Mouse (Mus musculus) gastrocnemius, postnatal 36 days (tissue): Measurements from ENCODE around the gene Etnk2. TPM values are rescaled to one million over a fixed set of nuclear protein-coding genes. Genes with fewer than 3 reads are reported as not detected.

Experiments
- DNase-seq, 2 experiments: peaks; one replicate each; pipeline ENCODE4 v3.0.0; 2022
- intact Hi-C: fragments of 180-260 bp; cut with DNase I; formaldehyde crosslinking; loops from one replicate; pipeline ENCODE4 v1.15.1; 2025
- total RNA-seq, 2 experiments: library from RNA; stranded (reverse); gene quantifications; 2 replicates each; pipeline ENCODE4 v1.2.3; 2021

Etnk2 gene
- total RNA-seq, 2 experiments from 2014 or later, result 0.18 TPM; not detected in 1

DNA sequence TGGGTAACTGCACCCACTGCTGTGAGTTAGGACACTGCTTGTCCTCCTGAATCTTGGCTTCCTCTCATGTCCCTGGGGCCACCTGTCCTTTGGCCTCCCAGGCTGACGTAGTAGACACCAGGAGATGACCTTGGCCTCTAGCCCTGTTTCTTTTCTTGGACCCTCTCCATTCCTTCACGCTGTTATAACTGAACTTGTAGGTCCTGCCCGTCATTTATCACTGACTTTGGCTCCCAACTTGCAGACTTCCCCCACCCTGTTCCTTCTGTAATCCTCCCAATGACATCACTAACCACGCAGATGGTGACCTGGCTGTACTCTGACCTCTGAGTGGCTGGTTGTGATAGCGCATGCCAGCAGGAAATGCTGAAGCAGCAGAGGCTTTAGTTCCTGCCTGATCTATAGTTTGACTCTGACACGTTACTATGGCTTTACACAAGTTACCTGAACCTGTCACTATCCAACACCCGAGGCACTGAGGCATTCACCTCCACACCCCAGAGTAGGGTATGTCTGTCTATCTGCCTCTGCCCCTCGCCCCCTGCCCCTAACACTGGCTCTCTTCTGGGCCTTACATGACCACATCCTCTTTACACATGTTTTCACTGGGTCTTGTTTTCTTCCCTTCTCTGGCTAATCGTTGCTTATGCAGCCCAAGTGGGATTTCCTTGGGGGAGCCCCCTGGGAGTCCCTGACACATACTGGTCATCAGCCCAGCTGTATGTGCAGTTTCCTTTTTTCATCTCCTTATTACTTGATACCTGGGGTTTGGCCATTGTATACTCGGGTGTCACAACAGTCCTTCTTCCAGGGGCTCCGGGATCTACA, 15.5 kb upstream of the Etnk2 start:
- intact Hi-C loops, result no loop called here
- no peak for DNase-seq

DNA sequence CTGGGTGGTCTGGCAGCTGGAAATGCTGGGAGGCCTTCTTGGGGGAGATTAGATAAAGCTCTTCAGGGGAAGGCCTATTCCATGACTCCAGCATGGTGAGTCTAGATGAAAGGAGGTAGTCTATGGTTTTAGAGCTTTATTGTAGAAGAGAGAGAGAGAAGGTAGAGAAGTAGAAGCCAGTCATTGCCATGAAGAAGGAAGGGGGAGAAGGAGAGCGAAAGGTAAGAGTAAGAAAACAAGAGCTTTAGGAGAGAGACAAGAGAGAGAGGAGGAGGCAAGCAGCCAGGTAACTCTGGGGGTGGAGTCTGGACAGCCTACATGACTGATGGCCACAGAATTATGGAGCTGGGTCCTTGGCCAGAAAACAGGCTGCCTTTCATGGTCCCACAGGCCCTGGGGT, 13.2 kb upstream of the Etnk2 start, which contains the start of gene Ren1:
TSS of gene Ren1 (plus strand) at position 301 of the 400 bp plus-strand sequence.
- intact Hi-C loops, result no loop called here
- no peak for DNase-seq

DNA sequence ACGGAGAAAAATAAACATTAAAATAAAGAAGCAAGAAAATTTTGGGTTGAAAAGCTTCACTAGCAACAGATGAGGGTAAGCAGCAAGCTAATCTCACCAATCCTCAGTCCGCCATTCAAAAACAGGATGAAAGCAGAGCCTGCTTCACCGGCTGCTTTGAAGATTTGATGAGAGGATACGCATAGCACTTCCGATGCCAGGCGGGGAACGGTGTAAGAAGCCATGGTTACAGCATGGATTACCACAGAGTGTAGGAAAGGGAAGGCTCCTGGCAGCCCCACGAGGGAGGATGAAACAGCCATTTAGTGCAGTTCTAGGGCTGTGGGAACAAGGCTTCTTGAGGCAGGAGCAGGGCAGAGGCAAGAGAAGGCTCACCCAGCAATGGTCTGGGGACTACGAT, 11.6 kb upstream of the Etnk2 start:
- DNase-seq, result no peak

DNA sequence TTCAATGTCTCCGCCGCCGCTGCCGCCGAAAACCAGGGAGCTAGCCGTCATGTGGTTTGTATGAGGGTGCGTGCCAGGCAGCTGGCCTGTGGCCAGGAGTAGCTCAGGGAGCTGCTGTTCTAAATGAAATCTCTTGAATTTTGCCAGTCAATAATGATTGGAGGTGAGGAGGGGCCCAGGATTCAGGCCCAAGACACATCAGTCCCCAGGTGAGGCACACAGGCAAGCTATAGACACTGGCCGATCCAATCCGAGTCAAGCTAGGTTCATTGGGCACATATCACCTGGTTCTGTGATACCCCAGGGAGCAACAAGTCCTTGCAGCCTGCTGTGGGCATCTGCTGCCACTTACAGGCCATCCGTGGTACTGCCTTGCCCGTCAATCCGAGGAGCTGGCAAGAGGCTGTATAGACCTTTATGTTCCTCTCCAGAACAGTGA, 10.0 kb upstream of the Etnk2 start:
- peak; percentile 42 to 47 for DNase-seq
- intact Hi-C loops, result loop anchor here (2.0 kb wide), 2 partner anchors 39 to 177 kb away; no protein-coding TSS in a partner anchor

More for the DNA sequence above, 11.6 kb upstream of the Etnk2 start:
- intact Hi-C loops, result loop anchor here (2.0 kb wide), 2 partner anchors 37 to 175 kb away; no protein-coding TSS in a partner anchor

DNA sequence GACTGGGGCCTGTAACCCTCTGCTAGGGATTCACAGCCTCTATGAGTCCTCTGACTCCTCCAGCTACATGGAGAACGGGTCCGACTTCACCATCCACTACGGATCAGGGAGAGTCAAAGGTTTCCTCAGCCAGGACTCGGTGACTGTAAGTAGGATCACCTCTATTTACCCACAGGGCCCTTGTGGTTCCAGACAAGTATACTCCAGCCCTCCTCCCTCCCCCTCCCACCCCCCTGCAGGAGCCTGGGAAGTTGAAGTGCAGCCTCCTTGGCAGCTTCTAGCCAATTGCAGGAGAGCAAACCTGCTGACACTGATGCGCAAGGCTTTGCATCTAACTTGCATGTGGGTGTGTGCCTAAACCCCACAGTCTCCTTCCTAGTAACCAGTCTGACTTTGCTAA, 7.9 kb upstream of the Etnk2 start:
- intact Hi-C loops, result no loop called here
- no peak for DNase-seq

DNA sequence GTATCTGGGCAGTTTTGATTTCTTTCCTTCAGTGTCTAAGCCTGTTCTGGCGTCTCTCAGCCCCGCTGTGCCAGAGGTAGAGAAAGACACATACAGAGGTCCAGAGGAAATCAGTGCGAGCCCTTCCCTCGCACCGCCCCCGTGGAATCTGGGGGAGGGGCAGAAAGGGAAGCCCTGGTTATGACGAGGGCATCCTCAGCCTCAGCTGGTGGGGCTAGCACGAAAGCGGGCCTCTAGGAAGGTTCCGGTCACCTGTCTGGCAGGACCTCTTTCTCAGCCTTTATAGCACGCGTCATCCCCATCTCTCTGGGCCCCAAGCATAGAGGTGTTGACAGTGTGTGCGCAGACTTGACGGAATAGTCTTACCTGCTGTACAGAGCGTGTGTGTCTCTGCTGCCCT, 7.5 kb upstream of the Etnk2 start:
- intact Hi-C loops, result no loop called here
- DNase-seq, result no peak

DNA sequence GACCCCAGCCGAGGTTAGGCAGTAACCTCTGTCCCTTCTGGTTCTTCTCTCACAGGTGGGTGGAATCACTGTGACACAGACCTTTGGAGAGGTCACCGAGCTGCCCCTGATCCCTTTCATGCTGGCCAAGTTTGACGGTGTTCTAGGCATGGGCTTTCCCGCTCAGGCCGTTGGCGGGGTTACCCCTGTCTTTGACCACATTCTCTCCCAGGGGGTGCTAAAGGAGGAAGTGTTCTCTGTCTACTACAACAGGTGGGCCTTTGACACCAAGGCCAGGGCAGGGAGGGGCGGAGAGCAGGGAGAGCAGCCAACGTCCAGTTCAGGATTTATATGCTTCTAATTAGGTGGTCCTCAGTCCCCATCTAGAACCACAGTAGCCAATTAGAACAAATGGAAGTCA, 7.0 kb upstream of the Etnk2 start:
- no peak for DNase-seq

DNA sequence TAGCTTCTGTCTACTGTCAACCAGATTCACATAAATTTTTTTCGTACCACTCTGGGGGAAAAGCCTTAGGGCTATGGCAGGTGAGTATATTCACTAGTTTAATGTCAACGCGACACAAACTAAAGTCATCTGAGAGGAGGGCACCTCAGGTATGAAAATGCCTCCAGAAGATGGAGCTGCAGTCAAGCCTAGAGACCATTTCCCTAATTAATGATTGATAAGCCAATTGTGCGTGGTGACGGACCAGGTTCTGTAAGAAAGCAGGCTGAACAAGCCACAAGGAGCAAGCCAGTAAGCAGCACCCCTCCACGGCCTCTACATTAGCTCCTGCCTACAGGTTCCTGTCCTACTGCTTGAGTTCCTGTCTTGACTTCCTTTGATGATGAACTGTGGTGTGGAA, 2.4 kb upstream of the Etnk2 start:
- DNase-seq, result no peak
- intact Hi-C loops, result no loop called here

More for the DNA sequence above, 7.0 kb upstream of the Etnk2 start:
- intact Hi-C loops, result no loop called here

DNA sequence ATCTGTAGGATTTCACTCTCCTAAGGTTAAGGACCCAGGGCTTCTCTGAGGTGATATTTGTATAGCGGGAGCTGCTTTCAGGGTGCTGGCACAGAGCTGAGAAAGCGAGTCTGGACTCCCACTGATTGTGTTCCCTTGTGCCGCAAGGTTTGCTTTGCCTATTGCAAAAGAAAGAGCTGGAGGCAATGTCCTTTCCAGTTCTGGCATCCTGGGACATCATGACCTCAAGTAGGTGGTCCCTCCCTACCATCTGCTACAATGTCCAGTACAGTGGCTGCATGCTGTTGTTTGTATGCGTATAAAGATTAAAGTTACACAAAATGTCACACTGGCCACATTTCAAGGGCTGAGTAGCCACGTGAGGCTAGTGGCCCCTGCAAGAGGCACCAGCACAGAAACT, 1.3 kb upstream of the Etnk2 start:
- DNase-seq, result no peak
- intact Hi-C loops, result no loop called here

DNA sequence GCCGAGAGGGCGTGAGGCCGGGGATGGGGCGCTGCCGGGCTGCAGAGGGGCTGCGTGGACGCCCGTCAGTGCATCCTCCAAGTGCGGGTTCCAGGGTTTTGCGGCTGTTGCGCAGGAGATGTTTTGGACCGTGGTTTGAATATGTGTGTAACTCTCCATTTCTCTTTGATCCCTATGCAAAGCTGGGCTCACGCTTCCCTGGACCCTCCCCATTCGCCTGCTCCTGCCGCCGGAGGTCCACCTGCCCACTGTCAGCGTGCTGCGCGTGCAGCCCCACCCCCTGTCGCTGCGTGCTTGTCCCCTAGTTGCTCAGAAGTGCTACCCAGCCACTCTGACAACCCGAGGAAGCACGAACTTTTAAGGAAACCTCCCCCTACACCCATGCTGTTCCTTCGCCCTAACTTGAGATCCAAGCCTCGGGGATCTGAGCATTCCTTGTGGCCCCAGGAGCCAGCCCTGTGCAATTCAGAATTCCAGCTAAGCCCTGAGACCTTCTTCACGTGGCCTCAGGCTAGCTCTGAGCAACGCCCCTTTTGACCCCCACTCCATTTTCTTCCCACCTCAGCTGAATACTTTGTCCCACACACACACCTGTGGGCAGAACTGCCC, 754 bp downstream of the Etnk2 start:
- intact Hi-C loops, result no loop called here
- DNase-seq, result no peak

DNA sequence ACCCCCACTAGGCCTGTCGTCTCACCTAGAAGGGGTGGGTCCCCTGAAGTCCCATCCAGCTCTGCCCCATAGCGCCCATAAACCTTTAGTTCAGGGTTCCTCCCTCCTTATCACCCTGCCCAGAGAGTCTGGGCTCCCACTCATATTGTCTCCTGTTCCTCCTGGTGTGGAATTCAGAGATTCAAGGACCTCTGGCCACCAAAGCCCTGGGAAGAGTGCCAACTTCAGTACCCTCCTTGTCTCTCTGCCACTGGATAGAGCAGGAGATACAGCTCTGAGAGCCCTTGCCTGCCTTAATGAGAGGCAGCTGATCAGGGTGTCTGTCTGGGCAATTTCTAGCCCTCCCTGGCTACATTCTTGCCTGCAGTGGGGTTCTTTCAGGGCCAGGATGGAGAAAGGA, 1.5 kb downstream of the Etnk2 start:
- intact Hi-C loops, result no loop called here

DNA sequence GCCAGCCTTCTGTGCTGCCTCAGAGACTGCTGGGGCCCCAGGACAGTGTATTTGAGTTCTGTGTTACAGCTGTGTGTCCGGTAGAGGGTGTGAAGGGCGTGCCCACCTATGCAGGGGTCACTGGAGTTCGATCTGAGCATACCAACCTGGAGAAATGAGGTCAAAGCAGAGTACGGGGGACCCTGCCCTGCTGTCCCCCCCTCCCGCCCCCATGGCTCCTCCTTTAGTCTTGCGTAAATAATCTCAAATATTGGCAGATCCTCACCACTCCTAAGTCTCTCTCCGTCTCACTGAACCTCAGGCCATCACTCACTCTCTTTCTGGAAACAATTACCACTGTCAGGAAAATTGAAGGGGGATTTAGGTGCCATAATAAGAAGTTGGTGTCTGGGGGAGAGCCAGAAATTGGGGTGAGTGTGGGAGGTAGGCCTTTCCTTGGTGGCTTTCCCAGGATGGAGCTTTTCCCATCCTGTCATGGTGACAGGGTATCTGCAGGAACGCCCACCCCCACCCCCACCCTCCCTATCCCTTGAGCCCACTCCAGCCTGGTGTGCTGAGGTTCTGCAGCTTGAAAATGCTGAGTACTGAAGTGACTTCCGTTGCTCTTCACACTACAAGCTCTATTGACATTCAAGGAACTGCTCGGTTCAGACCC, 3.7 kb downstream of the Etnk2 start:
- DNase-seq, result no peak
- intact Hi-C loops, result no loop called here

More for the DNA sequence above, 1.5 kb downstream of the Etnk2 start:
- DNase-seq, result no peak

DNA sequence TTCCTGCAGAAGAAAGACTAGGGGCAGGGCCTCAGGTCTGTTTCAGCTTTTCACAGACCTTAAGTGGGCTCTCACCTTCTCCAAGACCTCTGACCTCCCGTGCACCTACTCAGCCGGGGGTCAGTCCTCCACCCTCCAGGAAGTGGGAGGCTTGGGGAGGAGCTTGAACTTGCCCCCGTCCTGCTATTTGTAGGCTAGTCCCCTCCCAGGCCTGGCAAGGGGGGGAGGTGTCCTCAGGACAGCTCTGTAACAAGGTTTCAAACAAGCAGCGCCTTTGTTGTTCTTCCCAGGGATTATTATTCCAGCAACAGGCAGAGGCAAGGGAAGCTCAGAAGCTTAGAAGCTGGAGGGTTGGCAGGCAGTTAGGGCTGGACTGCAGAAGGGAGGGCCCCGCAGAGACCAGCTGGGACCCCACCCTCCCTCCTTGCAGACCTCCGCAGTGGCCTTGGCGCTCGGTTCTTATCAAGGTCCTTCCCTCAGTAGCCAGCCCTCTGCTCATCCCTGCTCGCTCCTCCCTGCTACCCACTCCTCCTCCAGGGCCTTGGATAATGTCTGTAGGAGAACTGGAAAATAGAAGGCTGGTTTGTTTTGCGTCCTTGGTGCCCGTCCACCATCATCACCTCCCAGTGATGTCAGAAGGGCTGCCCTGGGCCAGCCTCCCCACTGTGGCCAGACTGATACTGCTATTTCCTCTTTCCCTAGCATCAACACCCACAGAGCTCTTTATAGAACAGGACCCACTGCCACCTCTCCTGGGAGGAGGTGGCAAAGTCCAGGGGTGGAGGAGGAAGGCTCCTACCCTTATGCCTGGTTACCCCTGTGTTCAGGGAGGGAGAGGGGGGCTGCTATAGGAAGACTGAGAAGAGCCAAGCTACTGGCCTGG, 4.5 kb downstream of the Etnk2 start:
- DNase-seq, result no peak
- intact Hi-C loops, result no loop called here

DNA sequence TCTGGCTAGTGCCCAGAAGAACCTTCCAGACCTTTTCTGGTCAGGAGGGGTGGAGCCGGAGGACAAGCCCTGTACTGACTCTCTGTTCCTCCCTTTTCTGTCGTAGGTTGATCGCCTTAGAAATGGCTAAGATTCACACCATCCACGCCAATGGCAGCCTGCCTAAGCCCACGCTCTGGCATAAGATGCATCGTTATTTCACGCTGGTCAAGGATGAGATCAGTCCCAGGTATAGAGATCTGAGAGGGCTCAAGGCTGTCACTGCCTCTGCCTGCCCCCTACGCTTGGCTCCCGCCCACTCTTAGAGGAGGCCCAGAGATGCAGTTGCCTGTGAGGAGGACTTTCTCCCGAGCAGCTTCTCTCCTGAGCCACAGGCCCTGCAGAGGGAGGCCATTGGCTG, 5.3 kb downstream of the Etnk2 start:
- no peak for DNase-seq
- intact Hi-C loops, result no loop called here

DNA sequence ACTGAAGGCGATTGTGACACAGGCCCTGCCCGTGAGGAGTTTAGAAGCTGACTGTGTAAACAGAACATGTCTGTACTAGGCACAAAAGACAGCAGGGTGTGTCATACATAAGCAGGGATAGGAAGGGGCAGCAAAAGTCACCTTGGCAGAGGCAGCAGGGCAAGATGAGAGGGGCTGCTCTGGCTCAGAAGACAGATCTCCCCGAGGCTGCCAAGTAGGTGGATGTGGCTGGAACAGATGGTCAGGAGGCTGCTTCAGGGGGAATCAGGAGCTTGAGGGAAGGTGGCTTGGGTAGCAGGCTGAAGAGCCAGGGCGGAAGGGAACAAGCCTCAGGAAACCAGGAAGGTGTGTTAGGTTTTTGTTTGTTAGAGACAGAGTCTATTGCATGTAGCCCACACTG, 7.0 kb downstream of the Etnk2 start:
- no peak for DNase-seq
- intact Hi-C loops, result no loop called here

DNA sequence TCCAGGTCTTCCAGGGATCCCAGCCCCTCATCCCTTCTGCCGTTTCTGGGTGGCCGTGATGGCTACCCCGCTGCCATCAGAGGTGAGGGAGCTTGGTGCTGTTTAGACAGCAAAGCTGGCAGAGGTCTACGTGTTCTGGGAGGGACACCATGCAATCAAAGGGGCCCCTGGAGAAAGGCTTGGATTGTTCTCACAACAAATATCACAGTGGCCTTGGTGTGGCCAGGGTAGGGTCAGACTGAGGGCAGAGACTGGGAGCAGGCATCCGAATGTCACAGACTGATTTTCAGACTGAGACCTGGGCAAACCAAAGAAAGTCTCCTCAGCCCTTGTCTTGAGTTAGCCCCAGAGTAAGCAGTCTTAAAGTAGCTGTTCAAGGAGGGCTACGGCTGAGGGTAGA, 8.1 kb downstream of the Etnk2 start:
- intact Hi-C loops, result no loop called here
- DNase-seq, result no peak

DNA sequence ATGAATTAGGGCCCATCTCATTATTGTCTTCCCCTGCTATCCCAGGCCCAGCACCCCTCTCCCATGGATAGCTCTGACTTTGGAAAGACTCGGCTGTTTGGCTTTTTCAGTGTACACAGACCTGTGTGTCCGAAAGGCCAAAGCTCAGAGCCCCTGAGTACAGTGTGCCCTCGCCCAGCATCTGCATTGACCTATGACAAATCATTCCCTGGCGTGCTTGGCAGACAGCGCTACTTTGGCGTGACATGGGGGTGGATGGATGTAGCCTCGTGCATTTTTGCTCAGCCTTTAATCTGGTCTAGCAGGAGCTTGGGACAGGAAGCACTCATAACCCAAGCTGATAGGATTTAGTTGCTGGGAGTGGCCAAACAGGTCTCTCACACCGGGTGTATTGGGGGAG, 8.7 kb downstream of the Etnk2 start:
- intact Hi-C loops, result no loop called here
- DNase-seq, result no peak

DNA sequence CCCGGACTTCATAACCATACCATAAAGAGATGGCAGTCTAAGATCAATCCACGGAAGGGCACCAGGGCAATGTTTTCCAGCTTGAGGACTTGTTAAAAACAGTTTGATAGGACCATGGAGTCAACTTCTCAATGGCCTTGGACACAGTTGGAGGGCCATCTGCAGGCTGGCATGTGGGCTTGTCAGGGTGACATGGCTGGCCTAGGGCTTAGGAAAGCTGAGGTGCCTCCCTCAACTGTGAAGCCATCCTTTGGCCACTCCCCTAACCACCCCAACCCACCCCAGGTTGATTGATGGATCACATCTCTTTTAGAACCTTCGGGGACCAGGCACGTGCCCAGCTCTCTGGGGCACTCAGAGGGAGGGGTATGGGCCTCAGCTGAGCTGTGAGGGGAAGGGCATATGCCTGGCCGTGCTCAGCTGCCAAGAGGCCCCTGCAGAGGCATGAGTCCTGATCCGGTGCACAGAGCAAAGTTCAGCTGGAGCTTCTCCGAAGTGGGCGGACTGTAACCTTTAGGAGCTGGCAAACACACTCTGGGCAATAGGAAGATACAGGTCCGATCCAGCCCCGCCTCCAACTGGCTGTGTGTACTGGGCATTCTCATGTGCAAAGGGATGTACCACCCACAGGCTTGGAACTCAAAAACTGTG, 12.4 kb downstream of the Etnk2 start:
- intact Hi-C loops, result no loop called here
- no peak for DNase-seq

DNA sequence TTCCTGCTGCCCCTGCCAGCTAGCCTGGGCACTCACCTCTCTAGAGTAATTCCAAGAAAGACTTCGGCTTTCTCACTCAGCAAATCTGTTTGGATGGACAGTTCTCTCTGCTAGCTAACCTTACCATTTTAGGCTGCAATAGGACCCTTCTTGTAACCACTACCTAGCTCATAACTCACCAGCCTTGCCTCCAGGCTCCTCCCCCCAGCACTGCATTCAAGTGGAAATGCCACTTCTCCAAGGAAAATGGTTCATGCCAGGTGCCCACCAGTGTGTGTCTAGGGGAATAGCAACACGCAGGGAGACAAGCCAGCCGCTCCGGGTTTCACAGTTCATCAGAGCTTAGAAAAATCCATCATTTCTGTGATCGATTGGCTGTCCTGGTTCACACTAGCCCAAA, 14.2 kb downstream of the Etnk2 start:
- no peak for DNase-seq
- intact Hi-C loops, result no loop called here
